Mouse (Mus musculus) ES-E14 (cell line): ENCODE data around the gene Nr4a2. TPM values are rescaled to one million over a fixed set of nuclear protein-coding genes. Genes with fewer than 3 reads are reported as not detected.

Experiments
- DNase-seq: peaks from one replicate; pipeline ENCODE4 v3.0.0-alpha.2; 2013; ENCODE audit warnings: low read depth, low spot score
- H3K27ac ChIP-seq: 2 replicates; pipeline ENCODE4 v1.5.1; 2012; ENCODE audit warnings: low read depth, mild to moderate bottlenecking, low read length, moderate library complexity, mixed read lengths; ENCODE audit not compliant: poor library complexity, insufficient read depth, severe bottlenecking
- H3K36me3 ChIP-seq: 2 replicates; pipeline ENCODE4 v1.6.1; 2012; ENCODE audit warnings: mild to moderate bottlenecking, low read length, moderate library complexity, mixed read lengths; ENCODE audit not compliant: control insufficient read depth, poor library complexity, insufficient read depth, severe bottlenecking
- H3K4me1 ChIP-seq, 2 experiments: fragments of 150-350 bp in 1 of 2; sonication (generic) in 1 of 2; 2 replicates each; pipeline ENCODE4 v1.6.1; 2012; ENCODE audit warnings: low read length in 2 of 2, mild to moderate bottlenecking in 1 of 2, mixed read lengths in 1 of 2; ENCODE audit not compliant: control insufficient read depth in 2 of 2, insufficient read depth in 2 of 2, poor library complexity in 1 of 2
- H3K4me3 ChIP-seq, 2 experiments: fragments of 150-350 bp in 1 of 2; sonication (generic) in 1 of 2; 2 replicates each; pipeline ENCODE4 v1.5.1; 2012; ENCODE audit warnings: low read length in 2 of 2, low read depth in 1 of 2, mild to moderate bottlenecking in 1 of 2, mixed read lengths in 1 of 2; ENCODE audit not compliant: insufficient read depth in 1 of 2, poor library complexity in 1 of 2, severe bottlenecking in 1 of 2
- H3K9ac ChIP-seq: 2 replicates; pipeline ENCODE4 v1.6.1; 2012; ENCODE audit warnings: low read depth, mild to moderate bottlenecking, low read length, mixed read lengths; ENCODE audit not compliant: poor library complexity, insufficient read depth, severe bottlenecking
- H3K9me3 ChIP-seq: fragments of 150-350 bp; sonication (generic); 2 replicates; pipeline ENCODE4 v1.6.1; 2012; ENCODE audit warnings: low read depth, mild to moderate bottlenecking, low read length; ENCODE audit not compliant: control insufficient read depth, insufficient read depth
- CHD2 ChIP-seq: IDR thresholded peaks from 2 replicates; pipeline ENCODE4 v1.6.1; 2014; ENCODE audit warnings: mild to moderate bottlenecking, low read depth, low read length, inconsistent platforms
- HCFC1 ChIP-seq: IDR thresholded peaks from 2 replicates; pipeline ENCODE4 v1.6.1; 2012; ENCODE audit warnings: low read length, inconsistent platforms, borderline replicate concordance; ENCODE audit not compliant: insufficient read depth
- MAFK ChIP-seq: IDR thresholded peaks from 2 replicates; pipeline ENCODE4 v1.6.1; 2014; ENCODE audit warnings: mild to moderate bottlenecking, low read depth, low read length, inconsistent platforms; ENCODE audit not compliant: insufficient read depth
- ZC3H11A ChIP-seq: IDR thresholded peaks from 2 replicates; pipeline ENCODE4 v1.6.1; 2012; ENCODE audit warnings: low read depth, mild to moderate bottlenecking, inconsistent platforms, low read length, borderline replicate concordance
- ZNF384 ChIP-seq: IDR thresholded peaks from 2 replicates; pipeline ENCODE4 v1.6.1; 2012; ENCODE audit warnings: low read depth, low read length, inconsistent platforms
- in situ Hi-C, 2 experiments: fragments of 600-800 bp; cut with MboI; formaldehyde crosslinking; loops; one replicate each; pipeline ENCODE4 v1.15.1; 2025; ENCODE audit warnings: low sequenced_read_pairs in 2 of 2, inconsistent platforms in 1 of 2; ENCODE audit not compliant: unreplicated experiment in 2 of 2
- total RNA-seq: library from RNA; depleted of rRNA; stranded (reverse); fragments of 300-350 nt; gene quantifications from 2 replicates; pipeline ENCODE4 v1.2.3, GENCODE M21; 2012

Nr4a2 gene
- total RNA-seq, 1 experiment, result 0.45 TPM

DNA sequence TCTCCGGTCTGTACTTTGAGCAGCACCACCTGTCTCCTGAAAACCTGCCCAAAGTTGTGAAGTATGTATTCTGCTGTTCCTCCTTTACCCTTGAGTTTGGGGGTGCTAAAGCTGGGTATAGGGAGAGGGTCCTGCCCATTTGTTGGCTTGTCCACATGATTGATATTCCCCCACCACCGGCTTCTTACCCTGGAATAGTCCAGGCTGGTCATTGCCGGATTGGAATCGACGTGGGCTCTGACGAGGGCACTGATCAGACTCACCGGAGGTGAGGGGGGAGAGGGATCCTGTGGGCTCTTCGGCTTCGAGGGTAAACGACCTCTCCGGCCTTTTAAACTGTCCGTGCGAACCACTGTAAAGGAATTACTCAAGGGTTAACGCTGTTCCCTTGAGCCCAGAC is 13.9 kb downstream of the Nr4a2 start:
- TF ChIP-seq HCFC1 (no peak), ZNF384 (no peak), ZC3H11A (no peak), CHD2 (no peak), MAFK (no peak)
- no peak for DNase-seq
- Histone ChIP-seq H3K27ac (no peak overlapping the region), H3K9ac (no peak overlapping the region), H3K9me3 (no peaks in the 10 kb centered on the region), H3K4me1 (peaks cover 0 to 5% of the 10 kb centered on the region in 2 experiments; a peak in 1 of 4 replicates), H3K4me3 (no peak overlapping the region), H3K36me3 (no peaks in the 10 kb centered on the region)
- in situ Hi-C loops, result no loop called here

DNA sequence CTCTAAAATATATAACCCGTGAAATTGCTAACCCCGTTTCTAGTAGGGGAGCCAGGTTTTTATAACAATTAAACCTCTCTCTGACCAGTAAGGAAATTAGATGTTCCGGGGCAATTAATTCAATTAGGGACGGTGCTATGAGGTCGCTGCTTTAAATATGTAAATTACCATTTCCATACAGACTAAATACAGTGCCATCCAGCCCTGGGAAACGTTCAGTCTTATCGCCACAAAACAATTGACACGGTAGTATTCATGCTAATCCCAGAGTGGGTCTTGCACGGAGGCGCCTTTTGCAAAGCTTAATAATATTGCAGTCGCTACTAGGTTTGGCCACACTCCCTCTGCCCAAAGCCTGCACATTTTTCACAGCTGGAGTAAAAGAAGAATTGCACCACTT is 14.5 kb downstream of the Nr4a2 start:
- Histone ChIP-seq H3K9ac (no peak overlapping the region), H3K4me1 (peaks cover 0 to 5% of the 10 kb centered on the region in 2 experiments; a peak in 1 of 4 replicates), H3K4me3 (no peak overlapping the region), H3K36me3 (no peaks in the 10 kb centered on the region), H3K27ac (no peak overlapping the region), H3K9me3 (no peaks in the 10 kb centered on the region)
- no peak for TF ChIP-seq CHD2
- no peak for TF ChIP-seq ZNF384
- no peak for TF ChIP-seq ZC3H11A
- no peak for TF ChIP-seq MAFK
- no peak for TF ChIP-seq HCFC1
- in situ Hi-C loops, result no loop called here
- DNase-seq, result no peak

DNA sequence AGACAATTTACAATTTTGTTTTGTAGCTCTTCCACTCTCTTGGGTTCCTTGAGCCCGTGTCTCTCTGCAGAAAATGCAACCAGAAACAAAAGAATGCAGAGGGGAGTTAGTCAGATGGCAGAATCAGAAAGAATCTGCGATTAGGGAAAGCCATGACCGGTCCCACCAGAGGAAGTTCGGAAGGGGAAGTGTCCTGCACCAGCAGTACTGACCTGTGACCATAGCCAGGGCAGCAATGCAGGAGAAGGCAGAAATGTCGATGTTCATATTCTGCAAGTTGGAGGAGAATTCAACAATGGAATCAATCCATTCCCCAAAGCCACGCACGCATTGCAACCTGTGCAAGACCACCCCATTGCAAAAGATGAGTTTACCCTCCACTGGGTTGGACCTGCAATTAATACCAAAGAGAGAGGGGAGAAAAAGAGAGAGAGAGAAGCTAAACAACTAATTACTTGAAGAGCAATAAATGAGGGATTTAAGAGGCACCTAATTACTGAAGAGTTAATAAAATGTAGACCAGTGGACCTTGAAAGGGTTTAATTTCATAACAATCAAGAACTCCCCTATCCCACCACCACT is 15.4 kb downstream of the Nr4a2 start:
- H3K9me3 ChIP-seq, result no peaks in the 10 kb centered on the region
- H3K27ac ChIP-seq, result no peak overlapping the region
- H3K36me3 ChIP-seq, result no peaks in the 10 kb centered on the region
- peaks cover 0 to 5% of the 10 kb centered on the region in 2 experiments; a peak in 1 of 4 replicates for H3K4me1 ChIP-seq
- DNase-seq, result no peak
- in situ Hi-C loops, result no loop called here
- H3K9ac ChIP-seq, result no peak overlapping the region
- TF ChIP-seq ZC3H11A (no peak), ZNF384 (no peak), HCFC1 (no peak), MAFK (no peak), CHD2 (no peak)
- H3K4me3 ChIP-seq, result no peak overlapping the region

DNA sequence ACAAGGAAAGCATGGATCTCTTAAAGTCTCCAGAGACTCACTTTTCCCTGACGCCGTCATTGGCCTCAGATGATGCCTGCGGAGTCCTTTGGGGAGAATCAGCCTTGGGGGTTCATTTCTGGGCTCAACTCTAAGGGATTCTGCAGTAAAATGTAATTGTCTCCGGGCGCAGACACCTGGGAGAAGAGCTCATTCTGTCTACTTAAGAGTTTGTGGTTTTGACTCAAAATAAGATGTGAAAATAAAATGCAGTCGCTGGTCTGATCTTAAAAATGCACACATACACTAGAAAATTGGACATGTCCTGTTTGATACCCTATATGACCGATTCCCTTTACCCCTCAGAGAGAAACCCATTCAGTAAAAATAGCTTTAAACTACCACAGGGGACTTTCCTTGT is 18.4 kb downstream of the Nr4a2 start:
- Histone ChIP-seq H3K36me3 (no peaks in the 10 kb centered on the region), H3K9ac (no peak overlapping the region), H3K4me1 (peaks cover 0 to 9% of the 10 kb centered on the region in 2 experiments; a peak in 1 of 4 replicates), H3K9me3 (no peaks in the 10 kb centered on the region), H3K4me3 (no peak overlapping the region), H3K27ac (no peak overlapping the region)
- TF ChIP-seq CHD2 (no peak), ZC3H11A (no peak), HCFC1 (no peak), MAFK (no peak), ZNF384 (no peak)
- DNase-seq, result no peak
- in situ Hi-C loops, result no loop called here

DNA sequence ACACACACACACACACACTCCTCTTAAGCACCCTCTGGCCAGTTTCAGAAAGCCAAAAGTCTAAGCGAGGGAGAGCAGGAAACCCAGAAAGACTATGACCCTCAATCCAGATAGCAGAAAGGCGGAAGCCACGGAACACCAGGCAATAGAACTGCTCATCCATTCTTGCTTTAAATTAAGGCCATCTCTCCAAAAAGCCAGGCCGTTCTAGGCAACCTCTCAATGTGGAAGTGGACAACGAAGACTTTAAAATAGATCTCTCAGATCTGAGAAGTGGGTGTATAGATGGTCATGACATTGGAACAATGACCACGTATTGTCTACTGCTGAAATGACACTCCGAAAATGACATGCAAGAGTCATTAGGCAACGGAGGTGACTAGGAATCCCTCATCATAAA is 19.1 kb downstream of the Nr4a2 start:
- in situ Hi-C loops, result no loop called here
- no peak for TF ChIP-seq ZC3H11A
- TF ChIP-seq MAFK, result no peak
- no peak for TF ChIP-seq HCFC1
- TF ChIP-seq CHD2, result no peak
- Histone ChIP-seq H3K27ac (no peak overlapping the region), H3K9me3 (no peaks in the 10 kb centered on the region), H3K4me1 (peaks cover 0 to 9% of the 10 kb centered on the region in 2 experiments; a peak in 1 of 4 replicates), H3K4me3 (no peak overlapping the region), H3K36me3 (no peaks in the 10 kb centered on the region), H3K9ac (no peak overlapping the region)
- DNase-seq, result no peak
